Mouse (Mus musculus): ENCODE measurements around the gene Slc7a12. TPM values are rescaled to one million over a fixed set of nuclear protein-coding genes. Genes with fewer than 3 reads are reported as not detected.

Slc7a12 gene
- total RNA-seq (2021), result not detected

DNA sequence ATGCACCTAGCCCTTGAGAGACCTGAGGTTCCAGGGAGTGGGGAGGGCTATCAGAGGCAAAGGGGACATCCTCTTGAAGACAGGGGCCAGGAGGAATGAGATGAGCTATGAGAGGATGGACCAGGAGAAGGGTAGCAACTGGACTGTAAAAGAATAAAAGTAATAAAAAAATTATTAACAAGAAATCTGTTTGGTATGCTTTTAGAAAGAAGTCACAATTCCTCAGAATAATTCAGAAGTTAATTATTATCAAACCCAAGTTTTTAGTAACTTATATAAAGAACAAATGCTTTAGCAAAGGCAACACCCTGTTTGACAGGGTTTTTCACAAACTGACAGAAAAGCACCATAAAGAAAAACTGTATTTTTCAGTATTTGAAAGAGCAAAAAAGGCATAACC is at the start of gene Slc7a12:
Gene Slc7a12 (plus strand): TSS at position 301 of the 400 bp plus-strand sequence.
- no peak for DNase-seq
- intact Hi-C loops (cut with DNase I), result no loop called here

DNA sequence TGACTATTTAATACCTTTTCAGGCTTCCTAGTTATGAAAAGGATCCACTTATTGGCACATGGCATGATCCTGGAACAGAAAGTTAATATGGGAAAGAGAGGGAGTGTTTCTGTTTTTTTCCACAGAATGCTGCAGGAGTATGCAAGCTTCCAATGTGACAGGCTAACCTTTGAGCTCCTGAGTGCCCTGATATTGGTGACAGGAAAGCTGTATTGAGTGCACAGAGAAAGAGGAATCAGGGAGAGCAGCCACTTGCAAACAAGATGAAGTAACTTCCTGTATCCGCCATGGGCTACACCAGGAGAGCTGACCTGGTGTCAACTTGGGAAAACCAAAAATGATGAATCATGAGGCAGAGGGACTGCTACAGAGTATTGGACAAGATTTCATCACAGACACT is 48.1 kb upstream of the Slc7a12 start:
- intact Hi-C loops (cut with DNase I), result no loop called here
- no peak for DNase-seq

DNA sequence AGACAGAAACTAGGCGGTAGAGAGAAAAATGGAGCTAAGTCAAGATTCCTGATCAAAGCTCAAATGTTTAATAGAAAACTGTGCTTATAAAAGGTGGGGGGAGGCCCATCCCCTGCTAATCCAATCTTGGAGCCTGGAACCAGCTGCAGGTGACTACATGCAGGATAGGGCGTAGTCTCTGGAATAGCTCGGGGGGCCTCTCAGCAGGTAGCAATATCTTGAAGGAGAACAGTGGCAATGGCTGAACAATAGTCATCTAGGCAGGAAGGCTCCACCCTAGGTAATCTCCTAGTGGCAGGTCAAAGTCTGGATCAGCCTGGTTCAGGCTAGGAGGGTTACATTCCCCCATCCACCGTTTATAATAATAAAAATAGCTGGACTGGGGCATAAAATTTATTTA is 34.5 kb upstream of the Slc7a12 start:
- DNase-seq, result no peak
- intact Hi-C loops (cut with DNase I), result no loop called here

DNA sequence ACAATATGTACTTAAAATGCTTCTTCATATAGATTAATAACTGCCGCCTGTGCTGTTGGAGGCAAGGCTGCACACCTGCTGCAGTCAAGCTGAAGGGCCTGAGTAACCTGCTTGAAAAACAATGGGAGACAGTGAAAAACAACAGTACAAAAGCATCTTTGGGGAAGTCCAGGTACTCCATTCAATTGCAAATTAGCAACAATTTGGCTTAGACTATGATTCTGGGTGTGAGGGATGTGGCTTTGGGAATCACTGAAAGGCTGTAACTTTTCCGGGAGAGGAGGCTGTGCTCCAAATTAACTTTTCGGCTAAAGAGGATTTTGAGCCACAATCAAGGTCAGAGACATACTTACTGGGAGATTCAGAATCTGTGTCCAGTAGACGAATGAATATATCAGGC is 33.8 kb upstream of the Slc7a12 start:
- DNase-seq, result no peak
- intact Hi-C loops (cut with DNase I), result no loop called here

Other genes starting within 250 kb of the Slc7a12 start
- 100 to 1,000 TPM; 146 to 149 TPM for gene 1810022K09Rik, start 130.6 kb downstream of the Slc7a12 start, total RNA-seq (2021)
- gene Car13, start 161.0 kb downstream of the Slc7a12 start, total RNA-seq (2021), result 1 to 10 TPM; 1.9 to 2.6 TPM